Mouse (Mus musculus) heart, embryonic 12.5 days (tissue): ENCODE measurements at regions not wholly inside any gene's neighbourhood (a gene's known extent, or its start where the extent isn't known, plus 50 kb on each side); places are given as distances from the start of the nearest gene placed in this dataset.

Experiments used
- ATAC-seq: fragments of 200-750 bp; cut with Nextera tagmentation; 2 replicates; pipeline ENCODE4 v1.8.0; 2017; ENCODE audit warnings: moderate TSS enrichment, moderate library complexity; ENCODE audit not compliant: insufficient number of reproducible peaks, low FRiP score
- H3K27ac ChIP-seq: fragments of 300-500 bp; sonication (generic); 2 replicates; pipeline ENCODE4 v1.5.1; 2016; ENCODE audit warnings: mild to moderate bottlenecking, moderate library complexity; ENCODE audit not compliant: poor library complexity, severe bottlenecking
- H3K27me3 ChIP-seq: fragments of 300-500 bp; sonication (generic); replicated peaks from 2 replicates; pipeline ENCODE4 v1.6.1; 2016; ENCODE audit warnings: mild to moderate bottlenecking, moderate library complexity
- H3K36me3 ChIP-seq: fragments of 300-500 bp; sonication (generic); 2 replicates; pipeline ENCODE4 v1.6.1; 2016; ENCODE audit warnings: mild to moderate bottlenecking, moderate library complexity
- H3K4me1 ChIP-seq: fragments of 300-500 bp; sonication (generic); replicated peaks from 2 replicates; pipeline ENCODE4 v1.6.1; 2016; ENCODE audit warnings: mild to moderate bottlenecking
- H3K4me2 ChIP-seq: fragments of 300-500 bp; sonication (generic); 2 replicates; pipeline ENCODE4 v1.6.1; 2016; ENCODE audit warnings: mild to moderate bottlenecking, moderate library complexity
- H3K4me3 ChIP-seq: fragments of 300-500 bp; sonication (generic); 2 replicates; pipeline ENCODE4 v1.5.1; 2016; ENCODE audit warnings: mild to moderate bottlenecking
- H3K9ac ChIP-seq: fragments of 300-500 bp; sonication (generic); 2 replicates; pipeline ENCODE4 v1.6.1; 2016; ENCODE audit warnings: mild to moderate bottlenecking, moderate library complexity
- H3K9me3 ChIP-seq: fragments of 300-500 bp; sonication (generic); replicated peaks from 2 replicates; pipeline ENCODE4 v1.6.1; 2016; ENCODE audit warnings: mild to moderate bottlenecking, moderate library complexity
- WGBS: fragments of 180-500 bp; shearing (Covaris S2); methylation state at CpG from one replicate; pipeline ENCODE4 v1.1.7; 2016; 5-methylcytosine and 5-hydroxymethylcytosine counted together

GRCm38 (mm10) chr4:40537859-40538258, 65.9 kb downstream of the Tmem215 start:
- Histone ChIP-seq H3K4me2 (no peak overlapping the region), H3K27ac (no peak overlapping the region), H3K4me1 (peaks cover 10% of the 10 kb centered on the region; the same call in 1 of the 2 replicates), H3K36me3 (no peaks in the 10 kb centered on the region), H3K27me3 (no peaks in the 10 kb centered on the region), H3K9ac (no peak overlapping the region), H3K9me3 (0 out of 2 replicates have a peak, but pooled peaks cover 4% of the 10 kb centered on the region), H3K4me3 (no peak overlapping the region)
- WGBS: 33% methylated on average over 3 of the region's 3 CpGs
- ATAC-seq: no peak

GRCm38 (mm10) chr4:40543085-40544048, 71.4 kb downstream of the Tmem215 start:
- Histone ChIP-seq H3K4me3 (no peak overlapping the region), H3K4me1 (peaks cover 20% of the 10 kb centered on the region), H3K27me3 (no peaks in the 10 kb centered on the region), H3K4me2 (no peak overlapping the region), H3K9me3 (peaks cover 8% of the 10 kb centered on the region; the same call in 1 of the 2 replicates), H3K9ac (no peak overlapping the region), H3K36me3 (no peaks in the 10 kb centered on the region), H3K27ac (no peak overlapping the region)
- no peak for ATAC-seq
- WGBS: 78% methylated on average over 8 of the region's 8 CpGs

GRCm38 (mm10) chr4:40544056-40544455, 72.1 kb downstream of the Tmem215 start:
- H3K9ac ChIP-seq: no peak overlapping the region
- 27% methylated on average over 4 of the region's 4 CpGs for WGBS
- no peaks in the 10 kb centered on the region for H3K27me3 ChIP-seq
- no peaks in the 10 kb centered on the region for H3K36me3 ChIP-seq
- 0 out of 2 replicates have a peak, but pooled peaks have one; percentile 67 for ATAC-seq
- H3K27ac ChIP-seq: 0 out of 2 replicates have a peak overlapping the region, but pooled peaks have one; percentile 11
- H3K9me3 ChIP-seq: peaks cover 7% of the 10 kb centered on the region; the same call in 1 of the 2 replicates
- H3K4me1 ChIP-seq: peaks cover 20% of the 10 kb centered on the region
- H3K4me2 ChIP-seq: no peak overlapping the region
- H3K4me3 ChIP-seq: no peak overlapping the region

- Histone ChIP-seq H3K27me3 (no peaks in the 10 kb centered on the region), H3K9me3 (peaks cover 4% of the 10 kb centered on the region; the same call in 1 of the 2 replicates), H3K36me3 (no peaks in the 10 kb centered on the region), H3K4me3 (no peak overlapping the region), H3K4me1 (peaks cover 20% of the 10 kb centered on the region), H3K27ac (peak overlapping the region; percentile 40; the same call in 1 of the 2 replicates), H3K4me2 (no peak overlapping the region), H3K9ac (no peak overlapping the region)
- ATAC-seq: no peak
Observed at GRCm38 (mm10) chr4:40544806-40545205, 72.8 kb downstream of the Tmem215 start.

- Histone ChIP-seq H3K9me3 (peaks cover 4% of the 10 kb centered on the region; the same call in 1 of the 2 replicates), H3K4me3 (no peak overlapping the region), H3K27ac (no peak overlapping the region), H3K36me3 (no peaks in the 10 kb centered on the region), H3K27me3 (no peaks in the 10 kb centered on the region), H3K9ac (no peak overlapping the region), H3K4me1 (peaks cover 20% of the 10 kb centered on the region), H3K4me2 (no peak overlapping the region)
- 45% methylated on average over 5 of the region's 5 CpGs for WGBS
- no peak for ATAC-seq
Observed at GRCm38 (mm10) chr4:40545700-40546099, 73.7 kb downstream of the Tmem215 start.

- ATAC-seq: no peak
- H3K9me3 ChIP-seq: no peaks in the 10 kb centered on the region; the same call in 1 of the 2 replicates
- no peak overlapping the region for H3K4me2 ChIP-seq
- H3K4me1 ChIP-seq: no peaks in the 10 kb centered on the region
- no peaks in the 10 kb centered on the region for H3K36me3 ChIP-seq
- no peak overlapping the region for H3K27ac ChIP-seq
- H3K4me3 ChIP-seq: no peak overlapping the region
- H3K9ac ChIP-seq: no peak overlapping the region
- 63% methylated on average over 2 of the region's 2 CpGs for WGBS
- H3K27me3 ChIP-seq: no peaks in the 10 kb centered on the region
Observed at GRCm38 (mm10) chr4:40559824-40560223, 87.8 kb downstream of the Tmem215 start.

- H3K27me3 ChIP-seq: no peaks in the 10 kb centered on the region
- H3K4me3 ChIP-seq: no peak overlapping the region
- H3K4me2 ChIP-seq: no peak overlapping the region
- 0 out of 2 replicates have a peak, but pooled peaks cover 5% of the 10 kb centered on the region for H3K4me1 ChIP-seq
- WGBS: 57% methylated on average over 1 of the region's 1 CpGs
- H3K27ac ChIP-seq: no peak overlapping the region
- no peaks in the 10 kb centered on the region for H3K36me3 ChIP-seq
- H3K9me3 ChIP-seq: no peaks in the 10 kb centered on the region
- ATAC-seq: no peak
- H3K9ac ChIP-seq: no peak overlapping the region
Observed at GRCm38 (mm10) chr4:40573300-40573699, 101.3 kb downstream of the Tmem215 start.

- H3K9me3 ChIP-seq: no peaks in the 10 kb centered on the region
- ATAC-seq: no peak
- 67% methylated on average over 1 of the region's 1 CpGs for WGBS
- H3K27me3 ChIP-seq: no peaks in the 10 kb centered on the region
- no peaks in the 10 kb centered on the region for H3K36me3 ChIP-seq
- H3K9ac ChIP-seq: no peak overlapping the region
- no peak overlapping the region for H3K27ac ChIP-seq
- no peak overlapping the region for H3K4me2 ChIP-seq
- H3K4me1 ChIP-seq: 0 out of 2 replicates have a peak, but pooled peaks cover 5% of the 10 kb centered on the region
- H3K4me3 ChIP-seq: no peak overlapping the region
Observed at GRCm38 (mm10) chr4:40575951-40576350, 104.0 kb downstream of the Tmem215 start.

- no peak overlapping the region for H3K4me2 ChIP-seq
- H3K4me3 ChIP-seq: no peak overlapping the region
- H3K4me1 ChIP-seq: no peaks in the 10 kb centered on the region
- H3K9me3 ChIP-seq: no peaks in the 10 kb centered on the region
- no peaks in the 10 kb centered on the region for H3K27me3 ChIP-seq
- no peak for ATAC-seq
- no peaks in the 10 kb centered on the region for H3K36me3 ChIP-seq
- no peak overlapping the region for H3K9ac ChIP-seq
- WGBS: 82% methylated on average over 6 of the region's 6 CpGs
- H3K27ac ChIP-seq: no peak overlapping the region
Observed at GRCm38 (mm10) chr4:40584436-40584835, 112.5 kb downstream of the Tmem215 start.

GRCm38 (mm10) chr4:40584940-40585571, 113.1 kb downstream of the Tmem215 start:
- Histone ChIP-seq H3K4me3 (no peak overlapping the region), H3K4me1 (no peaks in the 10 kb centered on the region), H3K9me3 (no peaks in the 10 kb centered on the region), H3K36me3 (no peaks in the 10 kb centered on the region), H3K27ac (no peak overlapping the region), H3K4me2 (no peak overlapping the region), H3K9ac (no peak overlapping the region), H3K27me3 (no peaks in the 10 kb centered on the region)
- 66% methylated on average over 3 of the region's 3 CpGs for whole genome bisulfite sequencing
- no peak for ATAC-seq

GRCm38 (mm10) chr4:40586045-40586444, 114.1 kb downstream of the Tmem215 start:
- Histone ChIP-seq H3K9me3 (no peaks in the 10 kb centered on the region), H3K4me3 (no peak overlapping the region), H3K4me2 (no peak overlapping the region), H3K9ac (no peak overlapping the region), H3K4me1 (no peaks in the 10 kb centered on the region), H3K27ac (no peak overlapping the region), H3K36me3 (no peaks in the 10 kb centered on the region), H3K27me3 (no peaks in the 10 kb centered on the region)
- ATAC-seq: no peak
- WGBS: 96% methylated on average over 1 of the region's 1 CpGs
